Mouse (Mus musculus) c-Kit-negative CD71-positive TER-119-positive erythroid progenitor cells, embryonic 14.5 days (primary cell): ENCODE measurements around the gene Pard6b.
"Not testable (repeated sequence)": the region's sequence is repeated elsewhere in the genome, so short reads cannot be mapped to it uniquely, and the experiment has no call there.

Experiments
- DNase-seq: peaks from one replicate; pipeline ENCODE4 v3.0.0-alpha.2; 2013; ENCODE audit warnings: low read depth, low spot score

The Pard6b gene

GRCm38 (mm10) chr2:168098040-168098439 is 17.2 kb downstream of the Pard6b start:
- no peak for DNase-seq

- no peak for DNase-seq
Observed at GRCm38 (mm10) chr2:168100008-168100407, 19.2 kb downstream of the Pard6b start.

- DNase-seq = no peak
Observed at GRCm38 (mm10) chr2:168101805-168102204, 21.0 kb downstream of the Pard6b start.

GRCm38 (mm10) chr2:168103341-168103740 is 22.5 kb downstream of the Pard6b start:
- no peak for DNase-seq

- no peak for DNase-seq
Observed at GRCm38 (mm10) chr2:168104375-168105144, 23.8 kb downstream of the Pard6b start.

GRCm38 (mm10) chr2:168105271-168105670 is 24.5 kb downstream of the Pard6b start:
- no peak for DNase-seq

- no peak for DNase-seq
Observed at GRCm38 (mm10) chr2:168106701-168107178, 25.9 kb downstream of the Pard6b start.

GRCm38 (mm10) chr2:168107356-168107755 is 26.6 kb downstream of the Pard6b start:
- no peak for DNase-seq

GRCm38 (mm10) chr2:168107901-168108300 is 27.1 kb downstream of the Pard6b start:
- not testable (repeated sequence) for DNase-seq

- peak; percentile 33 for DNase-seq
Observed at GRCm38 (mm10) chr2:168111902-168112301, 31.1 kb downstream of the Pard6b start.

- no peak for DNase-seq
Observed at GRCm38 (mm10) chr2:168113263-168113662, 32.5 kb downstream of the Pard6b start.

- no peak for DNase-seq
Observed at GRCm38 (mm10) chr2:168113692-168114091, 32.9 kb downstream of the Pard6b start.

- DNase-seq = no peak
Observed at GRCm38 (mm10) chr2:168114699-168115350, 34.0 kb downstream of the Pard6b start.

- DNase-seq = no peak
Observed at GRCm38 (mm10) chr2:168115826-168116225, 35.0 kb downstream of the Pard6b start.

GRCm38 (mm10) chr2:168117147-168117546 is 36.3 kb downstream of the Pard6b start:
- DNase-seq = peak; percentile 24

GRCm38 (mm10) chr2:168117553-168117952 is 36.7 kb downstream of the Pard6b start:
- no peak for DNase-seq

GRCm38 (mm10) chr2:168117967-168118366 is 37.2 kb downstream of the Pard6b start:
- DNase-seq = no peak

- DNase-seq = no peak
Observed at GRCm38 (mm10) chr2:168118456-168118855, 37.7 kb downstream of the Pard6b start.

- DNase-seq = no peak
Observed at GRCm38 (mm10) chr2:168119123-168119522, 38.3 kb downstream of the Pard6b start.

- DNase-seq = no peak
Observed at GRCm38 (mm10) chr2:168120906-168121305, 40.1 kb downstream of the Pard6b start.

- no peak for DNase-seq
Observed at GRCm38 (mm10) chr2:168123652-168124051, 42.8 kb downstream of the Pard6b start.

GRCm38 (mm10) chr2:168125288-168126089 is 44.7 kb downstream of the Pard6b start:
- DNase-seq = no peak
